Mouse (Mus musculus) layer of hippocampus, adult 18-20 months (tissue): ENCODE measurements around the gene Rybp. TPM values are rescaled to one million over a fixed set of nuclear protein-coding genes. Genes with fewer than 3 reads are reported as not detected.

Experiments
- DNase-seq, 2 experiments: peaks; one replicate each; pipeline ENCODE4 v3.0.0; 2022; ENCODE audit warnings: low spot score in 2 of 2
- total RNA-seq, 2 experiments: library from RNA; stranded (reverse); gene quantifications; 2 replicates each; pipeline ENCODE4 v1.2.3; 2021

Rybp gene
- total RNA-seq, 2 experiments from 2014 or later, result 57.0 to 57.9 TPM

GRCm38 (mm10) chr6:100288016-100288729 is 888 bp upstream of the Rybp start:
- DNase-seq, result no peak

DNA sequence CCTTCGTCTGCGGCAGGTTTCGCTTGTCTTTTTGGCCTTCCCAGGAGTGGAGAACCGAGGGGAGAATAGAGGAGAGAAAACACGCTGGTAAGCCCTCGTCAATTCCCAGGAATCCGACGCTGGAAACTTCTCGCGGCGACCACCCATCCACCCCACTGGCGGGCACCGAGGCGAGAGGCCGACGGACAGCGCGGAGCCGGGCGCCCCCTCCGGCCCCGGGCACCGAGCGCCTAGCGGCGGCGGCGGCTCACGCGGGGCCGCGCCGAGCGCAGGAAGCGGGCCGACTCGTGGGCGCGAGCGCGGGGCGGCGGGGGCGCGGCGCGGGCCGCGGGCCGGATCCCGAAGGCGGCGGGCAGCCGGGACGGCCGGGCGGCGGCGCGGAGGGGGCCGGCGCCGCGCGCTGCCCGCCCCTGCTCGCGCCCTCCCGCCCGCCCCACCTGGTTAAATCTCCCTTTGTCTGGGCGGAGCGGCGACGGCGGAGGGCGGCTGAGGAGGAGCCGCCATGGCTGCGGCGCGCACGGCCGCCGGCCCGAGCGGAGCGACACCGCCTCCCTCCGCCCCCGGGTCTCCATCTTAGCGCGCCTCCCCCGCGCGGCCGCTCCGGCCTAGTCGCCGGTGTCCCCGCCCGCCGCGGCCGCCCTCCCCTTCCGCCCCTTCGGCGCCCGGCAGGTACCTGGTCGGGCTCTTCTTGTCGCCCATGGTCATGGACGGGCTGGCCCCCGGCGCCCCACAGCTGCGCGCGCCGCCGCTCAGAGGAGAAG is 532 bp downstream of the Rybp start:
- peak; percentile 40 to 61 for DNase-seq

DNA sequence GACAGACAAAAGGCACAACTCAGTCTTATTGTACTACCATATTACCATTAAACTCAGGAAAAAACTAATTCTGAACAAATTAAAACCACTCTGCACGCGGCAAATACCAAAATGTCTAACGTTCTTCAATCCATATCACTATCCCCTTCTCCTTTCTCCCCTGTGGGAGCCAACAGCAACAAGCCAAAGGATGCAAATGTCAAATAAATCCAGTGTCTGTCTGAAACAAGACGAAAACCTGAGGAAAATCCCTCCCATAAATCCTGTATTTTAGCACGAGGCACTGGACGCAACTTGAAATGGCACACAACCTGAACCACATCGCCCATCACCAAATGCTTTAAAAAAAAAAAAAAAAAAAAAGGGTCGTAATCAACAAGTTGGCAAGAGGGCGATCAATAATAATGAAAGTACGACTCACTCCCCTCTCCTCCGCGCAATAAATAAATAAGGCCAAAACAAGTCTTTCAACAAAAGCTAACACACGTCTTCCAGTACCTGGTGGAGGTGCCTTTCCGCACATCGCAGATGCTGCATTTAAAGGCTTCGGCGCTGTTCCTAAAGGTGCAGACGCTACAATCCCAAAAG is 1.2 kb downstream of the Rybp start:
- no peak for DNase-seq

DNA sequence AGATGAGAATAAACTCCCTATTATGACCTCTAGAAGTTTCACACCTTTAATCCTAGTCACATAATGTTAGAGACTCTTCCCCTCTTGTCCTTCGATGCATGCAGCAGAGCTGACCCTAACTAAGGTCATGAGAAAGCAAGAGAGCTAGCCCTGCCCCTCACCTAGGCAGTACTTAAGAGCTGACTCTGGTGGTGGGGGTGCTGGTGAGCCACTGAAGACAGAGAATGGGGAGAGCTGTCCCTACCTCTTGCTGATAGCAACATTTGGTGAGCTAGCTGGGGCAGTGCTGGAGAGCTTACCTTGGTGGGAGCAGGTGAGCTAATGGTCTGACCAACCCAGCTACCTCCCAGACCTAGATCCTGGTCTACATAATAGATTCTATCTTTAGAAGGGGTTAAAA is 8.4 kb downstream of the Rybp start:
- DNase-seq, result no peak

DNA sequence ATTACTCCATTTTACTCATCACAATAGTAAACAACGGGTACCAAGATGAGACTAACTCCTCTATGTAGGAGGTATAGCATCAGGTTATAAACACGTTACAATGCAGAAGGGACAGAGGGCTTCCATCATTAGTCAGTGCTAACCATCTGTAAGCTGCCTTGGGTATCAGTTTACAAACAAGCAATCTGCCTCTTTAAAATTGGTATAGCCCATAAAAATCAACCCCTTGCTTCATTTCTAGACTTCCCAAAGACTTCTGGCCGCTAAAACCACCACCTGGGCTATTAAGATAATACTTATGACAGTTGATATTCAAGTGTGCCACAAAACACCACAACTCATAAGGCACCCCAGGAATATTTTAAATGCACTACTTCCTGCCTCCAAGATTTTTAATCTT is 10.9 kb downstream of the Rybp start:
- no peak for DNase-seq

DNA sequence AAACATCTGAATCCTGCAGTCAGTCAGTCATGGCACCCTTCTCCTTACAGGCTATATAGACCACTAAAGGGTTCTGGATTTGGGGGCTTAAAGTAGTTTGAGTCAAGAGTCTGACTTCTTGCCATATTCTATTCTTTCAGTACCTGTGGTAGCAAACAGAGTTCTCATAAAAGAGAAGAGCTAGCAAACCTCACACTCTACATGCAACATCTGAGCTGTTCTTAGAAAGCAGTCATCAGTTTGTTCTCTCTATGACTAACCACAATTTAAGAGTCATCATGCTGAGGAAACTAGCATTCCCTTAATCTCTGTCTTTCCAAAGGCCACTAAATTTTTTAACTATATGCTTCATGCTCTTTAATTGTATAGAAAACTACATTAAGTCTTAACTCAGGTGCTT is 11.6 kb downstream of the Rybp start:
- DNase-seq, result no peak

DNA sequence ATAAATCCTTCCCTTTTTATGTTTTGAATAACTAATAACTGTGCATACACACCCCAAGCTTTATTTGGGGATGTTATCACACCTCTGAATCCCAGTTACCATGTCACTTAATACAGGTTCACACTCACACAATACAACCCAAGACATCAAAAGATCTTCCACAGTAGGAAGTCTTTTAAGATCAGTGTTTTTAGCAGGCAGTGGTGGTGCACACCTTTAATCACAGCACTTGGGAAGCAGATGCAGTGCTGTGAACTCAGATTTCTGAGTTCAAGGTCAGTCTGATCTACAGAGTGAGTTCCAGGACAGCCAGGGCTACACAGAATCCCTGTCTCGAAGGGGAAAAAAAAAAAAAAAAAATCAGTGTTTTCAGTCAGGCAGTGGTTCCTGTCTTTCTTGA is 13.7 kb downstream of the Rybp start:
- no peak for DNase-seq

DNA sequence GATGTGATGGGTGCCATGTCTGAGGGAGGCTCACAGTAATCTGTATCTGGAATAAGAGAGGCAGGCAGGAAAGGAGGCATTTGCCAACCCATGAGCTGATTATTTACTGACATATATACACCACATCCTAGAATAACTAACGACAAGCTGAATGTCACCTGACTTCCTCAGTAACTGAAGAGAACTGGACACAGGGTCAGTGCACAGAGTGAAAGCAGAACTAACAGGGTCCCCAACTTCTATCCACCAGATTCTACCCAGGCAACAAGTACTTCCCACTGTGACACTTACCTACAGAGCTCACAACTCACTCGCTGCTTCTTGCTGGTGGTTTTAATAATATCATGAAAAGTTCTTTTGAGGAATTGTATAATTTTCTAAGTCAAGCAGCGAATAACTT is 15.3 kb downstream of the Rybp start:
- DNase-seq, result no peak

- DNase-seq, result no peak
Measured at GRCm38 (mm10) chr6:100270765-100271164, 16.5 kb downstream of the Rybp start.

- no peak for DNase-seq
Measured at GRCm38 (mm10) chr6:100259607-100260006, 27.7 kb downstream of the Rybp start.

- DNase-seq, result no peak
Measured at GRCm38 (mm10) chr6:100258278-100258677, 29.0 kb downstream of the Rybp start.

GRCm38 (mm10) chr6:100255411-100255810 is 31.9 kb downstream of the Rybp start:
- no peak for DNase-seq

DNA sequence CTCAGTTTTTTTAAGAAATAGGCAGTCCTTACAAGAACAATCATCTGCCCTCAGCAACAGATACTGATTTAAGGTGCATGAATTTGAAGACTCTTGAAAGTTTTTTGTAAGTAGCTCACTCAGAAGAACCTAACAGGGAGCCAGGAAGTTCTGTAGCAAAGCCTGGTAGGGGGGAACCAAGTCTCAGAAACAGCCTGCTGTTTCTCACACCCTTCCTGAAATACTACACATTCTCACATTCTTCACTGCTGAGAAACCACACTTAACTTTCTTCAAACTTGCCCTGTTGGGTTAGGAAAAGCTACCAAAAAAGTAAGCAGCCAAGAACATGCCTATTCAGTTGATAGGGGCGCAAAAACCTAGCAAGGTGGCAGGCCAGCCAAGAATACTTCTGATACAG is 32.6 kb downstream of the Rybp start:
- no peak for DNase-seq

DNA sequence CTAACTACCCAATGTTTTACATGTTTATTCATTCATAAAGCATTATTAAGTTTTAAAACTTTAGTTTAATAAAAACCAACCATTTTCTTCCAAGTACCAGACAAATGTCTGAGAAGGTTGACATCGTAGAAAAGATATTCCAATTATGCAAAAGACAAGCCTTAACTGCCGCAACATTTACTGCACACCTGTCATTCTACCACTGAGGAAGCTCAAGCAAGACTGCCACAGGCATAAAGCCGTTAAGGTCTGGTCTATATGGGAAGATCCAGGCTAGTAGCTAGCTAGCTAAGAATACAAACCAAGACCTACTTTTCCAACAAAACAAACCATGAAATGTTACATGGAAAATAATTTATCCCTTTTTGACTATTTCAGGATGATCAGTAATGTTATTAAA is 42.8 kb downstream of the Rybp start:
- DNase-seq, result no peak

GRCm38 (mm10) chr6:100235036-100235435 is 52.2 kb downstream of the Rybp start:
- no peak for DNase-seq

GRCm38 (mm10) chr6:100233522-100233921 is 53.8 kb downstream of the Rybp start:
- peak in 1 of 2 experiments; percentile 22 for DNase-seq

DNA sequence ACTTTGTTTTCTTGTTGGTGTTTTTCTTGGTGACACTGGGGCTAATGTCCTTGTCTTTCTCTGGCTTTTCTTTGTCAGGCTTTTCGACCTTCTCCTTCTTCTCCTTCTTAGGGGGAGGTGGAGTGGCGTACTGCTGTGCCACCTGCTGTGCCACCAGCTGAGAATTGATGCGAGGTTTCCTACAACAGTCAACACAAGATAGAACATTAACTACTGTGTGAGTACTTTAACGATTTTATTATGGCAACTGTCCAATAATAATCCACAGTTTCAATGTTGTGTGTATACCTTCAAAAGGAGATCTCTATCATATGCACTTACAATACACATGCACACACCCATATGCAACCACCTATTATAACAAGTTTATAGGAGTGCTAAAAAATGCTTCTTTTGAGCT is 54.2 kb downstream of the Rybp start:
- no peak for DNase-seq

DNA sequence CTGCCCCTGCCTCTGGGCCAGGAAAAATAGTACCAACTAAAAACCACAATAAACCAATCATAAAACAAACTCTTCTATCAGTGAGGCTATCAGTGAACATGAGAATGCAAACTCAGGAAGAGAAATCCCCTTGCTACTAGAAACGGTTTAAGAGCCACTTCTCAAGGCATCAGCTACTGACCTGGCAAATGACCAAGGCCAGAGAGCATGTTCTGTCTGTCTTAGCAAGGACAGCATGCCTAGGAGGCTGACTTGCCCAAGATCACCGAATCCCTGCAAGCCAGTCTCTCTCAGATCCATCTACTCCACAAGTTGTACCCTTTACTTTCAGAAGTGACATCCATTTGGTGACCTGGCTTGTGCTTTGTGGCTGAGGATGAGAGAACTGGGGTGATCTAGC is 61.1 kb downstream of the Rybp start:
- no peak for DNase-seq

- DNase-seq, result no peak
Measured at GRCm38 (mm10) chr6:100223932-100224331, 63.4 kb downstream of the Rybp start.

DNA sequence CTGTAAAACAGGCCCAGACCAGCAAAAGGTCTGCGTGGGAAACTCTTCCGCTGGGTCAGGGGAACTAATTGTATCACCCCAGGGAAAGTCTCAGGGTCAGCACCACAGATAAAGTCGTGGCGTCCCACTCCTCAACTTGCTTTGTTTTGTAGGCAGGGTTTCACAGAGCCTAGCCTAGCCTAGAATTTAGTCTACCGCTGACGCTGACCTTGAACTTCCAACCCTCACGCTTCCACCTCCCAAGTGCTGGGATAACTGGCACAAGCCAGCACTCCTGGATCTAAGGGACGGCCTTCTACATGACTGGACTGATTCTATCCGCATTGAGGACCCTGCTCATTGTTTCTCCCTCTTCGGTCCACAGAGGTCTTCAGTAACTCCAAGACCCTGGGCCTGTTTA is 63.9 kb downstream of the Rybp start:
- no peak for DNase-seq

- no peak for DNase-seq
Measured at GRCm38 (mm10) chr6:100222927-100223326, 64.4 kb downstream of the Rybp start.

GRCm38 (mm10) chr6:100221803-100222202 is 65.5 kb downstream of the Rybp start:
- no peak for DNase-seq
